Mouse (Mus musculus) intestine, embryonic 16.5 days (tissue): Measurements from ENCODE around the gene Map3k12. TPM values are rescaled to one million over a fixed set of nuclear protein-coding genes. Genes with fewer than 3 reads are reported as not detected.

Experiments used
- ATAC-seq: fragments of 200-750 bp; cut with Nextera tagmentation; 2 replicates; pipeline ENCODE4 v1.8.0; 2017; ENCODE audit warnings: moderate TSS enrichment, moderate library complexity
- H3K27ac ChIP-seq: fragments of 300-500 bp; sonication (generic); 2 replicates; pipeline ENCODE4 v1.5.1; 2014; ENCODE audit warnings: mild to moderate bottlenecking, low read length
- H3K27me3 ChIP-seq: fragments of 300-500 bp; sonication (generic); replicated peaks from 2 replicates; pipeline ENCODE4 v1.6.1; 2014; ENCODE audit warnings: low read length, control low read depth, mixed read lengths; ENCODE audit not compliant: control insufficient read depth, insufficient read depth
- H3K36me3 ChIP-seq: fragments of 300-500 bp; sonication (generic); 2 replicates; pipeline ENCODE4 v1.6.1; 2014; ENCODE audit warnings: low read length, control low read depth; ENCODE audit not compliant: control insufficient read depth, insufficient read depth
- H3K4me1 ChIP-seq: fragments of 300-500 bp; sonication (generic); 2 replicates; pipeline ENCODE4 v1.6.1; 2014; ENCODE audit warnings: low read length, control low read depth, mixed read lengths; ENCODE audit not compliant: control insufficient read depth, insufficient read depth
- H3K4me2 ChIP-seq: fragments of 300-500 bp; sonication (generic); 2 replicates; pipeline ENCODE4 v1.6.1; 2014; ENCODE audit warnings: low read depth, low read length, control low read depth
- H3K4me3 ChIP-seq: fragments of 300-500 bp; sonication (generic); 2 replicates; pipeline ENCODE4 v1.5.1; 2014; ENCODE audit warnings: mild to moderate bottlenecking, low read length
- H3K9ac ChIP-seq: fragments of 300-500 bp; sonication (generic); 2 replicates; pipeline ENCODE4 v1.6.1; 2014; ENCODE audit warnings: low read depth, low read length
- H3K9me3 ChIP-seq: fragments of 300-500 bp; sonication (generic); 2 replicates; pipeline ENCODE4 v1.6.1; 2016; ENCODE audit warnings: low read length, control low read depth; ENCODE audit not compliant: control insufficient read depth
- WGBS: fragments of 180-500 bp; shearing (Covaris S2); extraction: QIAGEN DNeasy Blood & Tissue Kit; methylation state at CpG from one replicate; pipeline ENCODE4 v1.1.7; 2014; 5-methylcytosine and 5-hydroxymethylcytosine counted together
- polyA plus RNA-seq: library from polyadenylated mRNA; unstranded; fragments of >200 nt; fragmentation: Nextera tagmentation; extraction: Ambion mirVana; gene quantifications from 2 replicates; pipeline ENCODE4 v1.2.1, GENCODE M21; 2015

Gene Map3k12
- polyA plus RNA-seq, 1 experiment from 2014 or later: 9.2 TPM

GRCm38 (mm10) chr15:102471727-102472126, 45.1 kb downstream of the Map3k12 start:
- Histone ChIP-seq H3K9me3 (peaks cover 3% of the 10 kb centered on the region; the same call in 1 of the 2 replicates), H3K27me3 (no peaks in the 10 kb centered on the region), H3K4me2 (peak overlapping the region; percentile 60), H3K27ac (no peak overlapping the region), H3K4me3 (peak overlapping the region; percentile 65), H3K36me3 (peaks cover 8% of the 10 kb centered on the region), H3K4me1 (peaks cover 3% of the 10 kb centered on the region), H3K9ac (no peak overlapping the region)
- ATAC-seq: no peak

- Histone ChIP-seq H3K27ac (peak overlapping the region; percentile 97), H3K9ac (peak overlapping the region; percentile 86), H3K9me3 (peaks cover 3% of the 10 kb centered on the region; the same call in 1 of the 2 replicates), H3K4me3 (peak overlapping the region; percentile 65), H3K27me3 (no peaks in the 10 kb centered on the region), H3K4me1 (peaks cover 3% of the 10 kb centered on the region), H3K4me2 (peak overlapping the region; percentile 60; the same call in 1 of the 2 replicates), H3K36me3 (peaks cover 8% of the 10 kb centered on the region)
- 0% methylated on average over 10 of the region's 10 CpGs for WGBS
- ATAC-seq: 0 out of 2 replicates have a peak, but pooled peaks have one; percentile 4
Measured at GRCm38 (mm10) chr15:102471295-102471645, 45.6 kb downstream of the Map3k12 start.

- peak overlapping the region; percentile 86 for H3K9ac ChIP-seq
- under 1% methylated on average over 44 of the region's 67 CpGs for WGBS
- peak overlapping the region; percentile 97 for H3K27ac ChIP-seq
- H3K9me3 ChIP-seq: peaks cover 3% of the 10 kb centered on the region; the same call in 1 of the 2 replicates
- H3K4me1 ChIP-seq: peaks cover 3% of the 10 kb centered on the region
- H3K27me3 ChIP-seq: no peaks in the 10 kb centered on the region
- peak overlapping the region; percentile 60; the same call in 1 of the 2 replicates for H3K4me2 ChIP-seq
- H3K4me3 ChIP-seq: peak overlapping the region; percentile 65
- peaks cover 7% of the 10 kb centered on the region for H3K36me3 ChIP-seq
- peak; percentile 66 for ATAC-seq
Measured at GRCm38 (mm10) chr15:102470605-102471294, 46.1 kb downstream of the Map3k12 start.

GRCm38 (mm10) chr15:102470183-102470604, 46.7 kb downstream of the Map3k12 start, which contains the start of gene Pcbp2:
Gene Pcbp2 (plus strand): TSS chr15:102470539.
- Histone ChIP-seq H3K9me3 (peaks cover 3% of the 10 kb centered on the region; the same call in 1 of the 2 replicates), H3K27ac (peak within 1 kb of the TSS; percentile 97), H3K27me3 (no peaks in the 10 kb centered on the region), H3K4me2 (peak within 1 kb of the TSS; percentile 60; the same call in 1 of the 2 replicates), H3K4me3 (peak within 1 kb of the TSS; percentile 65), H3K4me1 (peaks cover 3% of the 10 kb centered on the region), H3K36me3 (peaks cover 4% of the 10 kb centered on the region), H3K9ac (peak within 1 kb of the TSS; percentile 86)
- under 1% methylated on average over 35 of the region's 40 CpGs for WGBS
- ATAC-seq: peak; percentile 99

- no peak overlapping the region for H3K4me3 ChIP-seq
- H3K27me3 ChIP-seq: no peaks in the 10 kb centered on the region
- no peak overlapping the region for H3K27ac ChIP-seq
- H3K4me2 ChIP-seq: no peak overlapping the region
- no peak overlapping the region for H3K9ac ChIP-seq
- peaks cover 3% of the 10 kb centered on the region; the same call in 1 of the 2 replicates for H3K9me3 ChIP-seq
- H3K4me1 ChIP-seq: peaks cover 3% of the 10 kb centered on the region
- 93% methylated on average over 9 of the region's 9 CpGs for WGBS
- ATAC-seq: no peak
- no peaks in the 10 kb centered on the region; the same call in 1 of the 2 replicates for H3K36me3 ChIP-seq
Measured at GRCm38 (mm10) chr15:102468675-102469370, 48.0 kb downstream of the Map3k12 start.

GRCm38 (mm10) chr15:102463666-102464065, 53.2 kb downstream of the Map3k12 start:
- Histone ChIP-seq H3K27me3 (no peaks in the 10 kb centered on the region), H3K4me1 (peaks cover 14% of the 10 kb centered on the region), H3K36me3 (no peaks in the 10 kb centered on the region; the same call in 1 of the 2 replicates), H3K9ac (no peak overlapping the region), H3K4me2 (no peak overlapping the region), H3K9me3 (peaks cover 2% of the 10 kb centered on the region; the same call in 1 of the 2 replicates), H3K27ac (no peak overlapping the region), H3K4me3 (no peak overlapping the region)
- no peak for ATAC-seq

- Histone ChIP-seq H3K4me1 (peaks cover 14% of the 10 kb centered on the region), H3K27me3 (no peaks in the 10 kb centered on the region), H3K4me2 (peak overlapping the region; percentile 60), H3K36me3 (no peaks in the 10 kb centered on the region), H3K27ac (no peak overlapping the region), H3K9ac (no peak overlapping the region), H3K4me3 (0 out of 2 replicates have a peak overlapping the region, but pooled peaks have one; percentile 2), H3K9me3 (no peaks in the 10 kb centered on the region)
- 68% methylated on average over 9 of the region's 9 CpGs for WGBS
- ATAC-seq: no peak
Measured at GRCm38 (mm10) chr15:102461430-102462075, 55.3 kb downstream of the Map3k12 start.

GRCm38 (mm10) chr15:102460971-102461370, 55.9 kb downstream of the Map3k12 start:
- Histone ChIP-seq H3K27me3 (no peaks in the 10 kb centered on the region), H3K9me3 (no peaks in the 10 kb centered on the region), H3K4me2 (peak overlapping the region; percentile 60; the same call in 1 of the 2 replicates), H3K27ac (peak overlapping the region; percentile 50; the same call in 1 of the 2 replicates), H3K4me3 (peak overlapping the region; percentile 2; the same call in 1 of the 2 replicates), H3K36me3 (no peaks in the 10 kb centered on the region), H3K9ac (no peak overlapping the region; the same call in 1 of the 2 replicates), H3K4me1 (peaks cover 14% of the 10 kb centered on the region)
- no peak for ATAC-seq
- WGBS: 55% methylated on average over 4 of the region's 4 CpGs

GRCm38 (mm10) chr15:102460409-102460808, 56.5 kb downstream of the Map3k12 start:
- Histone ChIP-seq H3K4me1 (peaks cover 14% of the 10 kb centered on the region), H3K9ac (peak overlapping the region; percentile 50; the same call in 1 of the 2 replicates), H3K4me2 (peak overlapping the region; percentile 60), H3K36me3 (no peaks in the 10 kb centered on the region), H3K4me3 (peak overlapping the region; percentile 62), H3K27me3 (no peaks in the 10 kb centered on the region), H3K27ac (peak overlapping the region; percentile 50; the same call in 1 of the 2 replicates), H3K9me3 (no peaks in the 10 kb centered on the region)
- ATAC-seq: no peak
- WGBS: 81% methylated on average over 12 of the region's 12 CpGs
